Mouse (Mus musculus) adrenal gland, postnatal 14 days (tissue): ENCODE results near the gene Vmn1r120. TPM values are rescaled to one million over a fixed set of nuclear protein-coding genes. Genes with fewer than 3 reads are reported as not detected.
"Not testable (repeated sequence)": the region's sequence is repeated elsewhere in the genome, so short reads cannot be mapped to it uniquely, and the experiment has no call there.

Experiments
- DNase-seq: peaks from one replicate; pipeline ENCODE4 v3.0.0; 2021; ENCODE audit warnings: mixed read lengths
- long read RNA-seq, 2 experiments: library from polyadenylated mRNA; stranded (forward); transcript quantifications; one replicate each; pipeline ENCODE4 v2.0.0; 2021
- total RNA-seq: library from RNA; stranded (reverse); gene quantifications from 2 replicates; pipeline ENCODE4 v1.2.3, GENCODE M21; 2021

The Vmn1r120 gene
- not detected in 2 replicates for total RNA-seq
- long read RNA-seq, experiment 1, result 0 reads
- long read RNA-seq, experiment 2, result 0 reads

GRCm38 (mm10) chr7:21053684-21054083, at the start of gene Vmn1r120:
Vmn1r120 (minus strand) TSS chr7:21053784.
- DNase-seq, result not testable (repeated sequence)

DNA sequence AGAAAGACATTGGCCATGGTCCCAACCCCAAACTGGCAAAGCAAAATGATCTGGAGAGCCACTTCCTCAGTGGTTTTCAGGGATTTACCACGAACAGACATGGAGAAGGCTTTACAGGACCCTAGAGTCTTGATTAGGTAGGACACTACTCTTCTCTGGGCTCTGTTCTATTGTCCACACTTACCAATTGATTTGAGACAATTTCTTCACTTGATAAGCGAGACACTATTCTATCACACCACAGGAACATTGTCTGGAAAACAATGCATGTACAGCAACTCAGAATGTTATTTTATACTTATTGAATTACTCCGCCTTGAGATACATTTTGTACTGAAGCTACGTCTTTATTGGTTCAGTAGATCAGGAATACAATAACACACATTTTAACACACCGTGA, 44.8 kb upstream of the Vmn1r120 start, which contains the start of gene Vmn1r121:
Vmn1r121 (minus strand) TSS at position 101 of the 400 bp plus-strand sequence.
- DNase-seq, result not testable (repeated sequence)

GRCm38 (mm10) chr7:21012355-21012754, 41.2 kb downstream of the Vmn1r120 start, which contains the start of gene Vmn1r119:
Vmn1r119 (minus strand) TSS chr7:21012455.
- not testable (repeated sequence) for DNase-seq

Other genes with a start within 250 kb of the Vmn1r120 start
- not detected in 2 replicates for gene Vmn1r114, start 241.6 kb downstream of the Vmn1r120 start, total RNA-seq
- gene Vmn1r115, start 208.8 kb downstream of the Vmn1r120 start, total RNA-seq, result not detected in 2 replicates
- gene Vmn1r116, start 181.5 kb downstream of the Vmn1r120 start, total RNA-seq, result not detected in 2 replicates
- not detected in 2 replicates for gene Vmn1r117, start 169.7 kb downstream of the Vmn1r120 start, total RNA-seq
- not detected in 2 replicates for gene Vmn1r118, start 141.4 kb downstream of the Vmn1r120 start, total RNA-seq
- gene Vmn1r119, start 41.3 kb downstream of the Vmn1r120 start, total RNA-seq, result not detected in 2 replicates
- not detected in 2 replicates for gene Vmn1r121, start 44.7 kb upstream of the Vmn1r120 start, total RNA-seq
- not detected in 2 replicates for gene Vmn1r122, start 80.3 kb upstream of the Vmn1r120 start, total RNA-seq
- gene Vmn1r123, start 108.4 kb upstream of the Vmn1r120 start, total RNA-seq, result not detected in 2 replicates
- gene Gm5157, start 136.6 kb upstream of the Vmn1r120 start, total RNA-seq, result not detected in 2 replicates
- not detected in 2 replicates for gene Vmn1r124, start 206.8 kb upstream of the Vmn1r120 start, total RNA-seq
- gene Vmn1r125, start 218.4 kb upstream of the Vmn1r120 start, total RNA-seq, result not detected in 2 replicates
- gene Vmn1r126, start 247.7 kb upstream of the Vmn1r120 start, total RNA-seq, result not detected in 2 replicates